Mouse (Mus musculus) CD8-positive naive resting alpha-beta T cell, adult 2 months (primary cell): ENCODE data around the gene Zfr2.
"Not testable (repeated sequence)": the region's sequence is repeated elsewhere in the genome, so short reads cannot be mapped to it uniquely, and the experiment has no call there.

Experiments used
- DNase-seq, 2 experiments: peaks; one replicate each; pipeline ENCODE4 v3.0.0; 2022; ENCODE audit warnings: low read depth in 2 of 2, low spot score in 2 of 2

Gene Zfr2

DNA sequence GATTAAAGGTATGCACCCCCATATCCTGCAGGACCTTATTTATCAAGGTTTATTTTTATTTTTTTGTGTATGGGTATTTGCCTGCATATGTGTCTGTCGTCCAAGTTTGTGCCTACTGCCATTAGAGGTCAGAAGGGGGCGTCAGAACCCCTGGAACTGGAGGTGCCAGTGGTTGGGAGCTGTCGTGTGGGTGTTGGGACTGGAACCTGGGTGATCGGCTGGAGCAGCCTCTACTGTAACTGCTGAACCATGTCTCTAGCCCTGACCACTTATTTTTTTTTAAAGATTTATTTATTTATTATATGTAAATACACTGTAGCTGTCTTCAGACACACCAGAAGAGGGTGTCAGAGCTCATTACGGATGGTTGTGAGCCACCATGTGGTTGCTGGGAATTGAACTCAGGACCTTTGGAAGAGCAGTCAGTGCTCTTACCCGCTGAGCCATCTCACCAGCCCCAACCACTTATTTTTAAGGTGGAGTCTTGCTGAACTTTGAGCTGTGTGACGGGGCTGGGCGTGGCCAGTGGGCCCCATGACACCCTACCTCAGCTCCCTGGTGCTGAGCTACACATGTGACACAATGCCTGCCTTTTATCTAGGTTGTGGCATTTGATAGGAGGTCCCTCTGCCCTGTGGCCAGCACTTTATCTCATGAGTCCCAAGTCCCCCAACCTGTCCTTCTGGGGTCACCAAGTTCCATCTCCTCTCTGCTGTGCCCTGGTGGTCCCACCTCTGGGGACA lies 29.8 kb upstream of the Zfr2 start:
- DNase-seq, result no peak

DNA sequence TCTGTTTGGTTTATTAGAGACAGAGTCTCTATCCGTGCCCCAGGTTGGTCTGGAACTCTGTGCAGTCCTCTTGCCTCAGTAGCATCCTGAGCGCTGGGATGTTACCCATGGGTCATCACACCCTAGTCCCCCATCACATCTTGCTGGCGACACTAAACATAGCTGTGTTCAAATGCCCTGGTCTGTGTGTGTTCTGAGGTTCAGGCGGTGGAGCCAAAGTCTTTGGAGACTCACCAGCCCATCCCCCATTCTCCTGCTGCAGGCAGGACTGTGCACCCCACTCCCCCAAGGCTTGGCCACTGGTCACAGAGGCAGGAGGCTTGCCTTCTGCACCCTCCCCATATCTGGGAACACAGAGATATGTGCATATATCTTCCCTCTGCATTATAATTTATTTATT lies 28.8 kb upstream of the Zfr2 start:
- no peak for DNase-seq

DNA sequence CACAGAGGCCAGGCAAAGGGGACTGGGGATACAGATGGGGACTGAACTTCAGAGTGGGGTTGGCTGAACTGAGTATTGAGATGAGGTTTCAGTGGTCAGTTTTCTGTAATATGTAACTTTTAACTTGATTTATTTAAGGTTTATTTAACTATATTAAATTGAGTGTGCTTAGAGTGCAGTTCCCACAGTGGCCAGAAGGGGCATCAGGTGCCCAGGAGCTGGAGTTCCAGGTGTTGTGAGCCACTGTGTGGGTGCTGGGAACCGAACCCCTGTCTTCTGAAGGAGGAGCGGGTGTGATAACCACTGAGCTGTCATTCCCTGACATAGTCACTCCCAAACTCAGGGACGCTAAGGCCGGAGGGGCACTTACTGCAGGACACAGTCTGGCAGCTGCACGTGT lies 22.8 kb upstream of the Zfr2 start:
- DNase-seq, result no peak

DNA sequence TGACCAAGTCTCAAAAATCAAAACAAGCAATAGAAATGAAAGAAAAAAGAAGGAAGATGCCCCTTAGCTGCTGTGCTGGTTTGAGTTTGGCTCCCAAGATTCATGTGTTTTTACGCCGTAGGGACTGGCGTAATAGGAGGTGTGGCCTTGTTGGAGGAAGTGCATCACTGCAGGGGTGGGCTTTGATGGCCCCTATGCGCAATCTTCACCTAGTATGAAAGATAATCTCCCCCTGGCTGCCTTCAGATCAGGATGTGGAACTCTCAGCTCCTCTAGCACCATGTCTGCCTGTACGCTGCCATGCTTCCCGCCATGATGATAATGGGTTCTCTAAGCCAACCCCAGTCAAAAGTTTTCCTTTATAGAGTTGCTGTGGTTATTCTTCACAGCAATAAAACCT lies 16.7 kb upstream of the Zfr2 start:
- no peak for DNase-seq

DNA sequence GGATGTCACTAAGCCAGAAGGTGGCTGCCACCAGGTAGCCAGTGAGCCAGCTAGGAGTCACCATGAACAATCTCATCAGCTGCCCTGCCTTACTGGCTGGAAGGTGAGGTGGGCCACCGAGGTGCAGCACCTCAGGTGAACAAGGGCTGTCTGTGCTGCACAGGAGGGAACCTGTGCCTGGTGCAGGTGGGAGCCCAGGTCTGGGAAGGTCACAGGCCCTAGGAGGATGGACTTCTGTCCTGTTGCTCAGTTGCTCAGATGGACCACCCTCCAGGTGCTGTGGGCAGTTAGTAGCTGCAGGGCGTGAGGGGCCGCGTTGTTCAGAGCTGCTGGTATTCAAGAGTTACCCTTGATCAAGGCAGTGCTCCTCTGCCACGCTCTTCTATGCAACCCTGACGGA lies 16.1 kb upstream of the Zfr2 start:
- no peak for DNase-seq

DNA sequence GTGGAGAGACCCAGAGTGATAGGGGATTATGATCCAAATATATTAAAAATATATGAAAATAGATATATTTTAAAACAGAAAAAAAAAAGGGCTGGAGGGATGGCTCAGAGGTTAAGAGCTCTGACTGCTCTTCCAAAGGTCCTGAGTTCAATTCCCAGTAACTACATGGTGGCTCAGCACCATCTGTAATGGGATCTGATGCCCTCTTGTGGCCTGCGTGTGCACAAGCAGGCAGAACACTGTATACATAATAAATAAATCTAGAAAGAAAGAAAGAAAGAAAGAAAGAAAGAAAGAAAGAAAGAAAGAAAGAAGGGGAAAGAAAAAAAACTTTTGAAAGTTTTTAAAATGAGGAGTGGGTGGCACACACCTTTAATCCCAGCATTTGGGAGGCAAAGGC lies 15.7 kb upstream of the Zfr2 start:
- DNase-seq, result peak in 1 of 2 experiments; percentile 35

DNA sequence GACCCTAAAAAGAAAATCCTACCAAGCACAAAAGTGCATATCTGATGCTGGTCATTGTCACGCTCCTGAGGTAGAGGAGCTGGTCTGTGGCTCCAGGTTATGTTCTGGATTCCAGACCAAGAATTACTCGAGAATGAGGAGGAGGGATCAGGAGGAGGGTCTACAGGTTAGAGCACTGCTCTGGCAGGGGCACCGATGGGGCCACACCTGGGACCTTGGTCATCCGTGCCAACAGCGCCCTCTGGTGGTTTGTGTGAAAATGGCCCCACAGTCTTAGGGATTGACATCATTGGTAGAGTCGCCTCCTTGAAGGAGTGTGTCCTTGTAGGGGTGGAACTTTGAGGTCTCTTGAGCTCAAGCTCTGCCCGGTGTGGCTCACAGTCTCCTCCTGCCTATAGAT lies 15.0 kb upstream of the Zfr2 start:
- DNase-seq, result peak; percentile 74 to 82

DNA sequence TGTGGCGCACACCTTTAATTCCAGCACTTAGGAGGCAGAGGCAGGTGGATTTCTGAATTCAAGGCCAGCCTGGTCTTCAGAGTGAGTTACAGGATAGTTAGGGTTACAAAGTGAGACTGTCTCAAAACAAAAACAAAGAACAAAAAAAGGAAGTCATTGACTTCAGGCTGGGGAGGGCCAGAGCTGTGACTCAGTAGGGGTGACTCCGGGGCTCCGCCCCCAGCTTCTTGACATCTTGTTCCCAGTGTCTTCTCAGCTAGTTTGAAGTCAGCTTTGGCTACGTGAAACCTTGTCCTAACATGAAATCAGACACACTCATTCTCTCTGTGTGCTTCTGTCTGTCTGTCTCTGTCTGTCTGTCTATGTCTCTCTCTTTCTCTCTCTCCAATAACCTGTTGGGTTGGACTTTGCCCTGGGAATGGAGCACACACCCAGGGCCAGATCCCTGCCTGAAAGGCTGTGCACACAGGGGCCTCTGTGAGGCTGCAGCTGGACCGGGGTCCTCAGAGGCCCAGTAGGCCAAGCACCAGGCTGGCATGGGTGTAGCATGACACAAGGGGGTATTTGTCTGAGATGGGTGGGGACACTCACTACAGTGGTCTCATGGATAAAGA lies 11.4 kb upstream of the Zfr2 start:
- no peak for DNase-seq

DNA sequence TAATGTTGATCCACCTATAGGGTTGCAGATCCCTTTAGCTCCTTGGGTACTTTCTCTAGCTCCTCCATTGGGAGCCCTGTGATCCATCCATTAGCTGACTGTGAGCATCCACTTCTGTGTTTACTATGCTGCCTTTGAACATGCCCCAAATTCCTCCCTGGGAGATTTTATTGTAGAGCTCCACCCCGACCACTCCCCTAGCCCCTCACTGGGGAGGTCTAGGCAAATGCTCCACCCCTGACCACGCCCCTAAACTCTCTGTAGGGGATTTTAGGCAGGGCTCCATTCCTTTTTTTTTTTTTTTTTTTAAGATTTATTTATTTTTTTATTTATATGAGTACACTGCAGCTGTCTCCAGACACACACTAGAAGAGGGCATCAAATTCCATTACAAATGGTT lies 9.2 kb upstream of the Zfr2 start:
- DNase-seq, result not testable (repeated sequence)

DNA sequence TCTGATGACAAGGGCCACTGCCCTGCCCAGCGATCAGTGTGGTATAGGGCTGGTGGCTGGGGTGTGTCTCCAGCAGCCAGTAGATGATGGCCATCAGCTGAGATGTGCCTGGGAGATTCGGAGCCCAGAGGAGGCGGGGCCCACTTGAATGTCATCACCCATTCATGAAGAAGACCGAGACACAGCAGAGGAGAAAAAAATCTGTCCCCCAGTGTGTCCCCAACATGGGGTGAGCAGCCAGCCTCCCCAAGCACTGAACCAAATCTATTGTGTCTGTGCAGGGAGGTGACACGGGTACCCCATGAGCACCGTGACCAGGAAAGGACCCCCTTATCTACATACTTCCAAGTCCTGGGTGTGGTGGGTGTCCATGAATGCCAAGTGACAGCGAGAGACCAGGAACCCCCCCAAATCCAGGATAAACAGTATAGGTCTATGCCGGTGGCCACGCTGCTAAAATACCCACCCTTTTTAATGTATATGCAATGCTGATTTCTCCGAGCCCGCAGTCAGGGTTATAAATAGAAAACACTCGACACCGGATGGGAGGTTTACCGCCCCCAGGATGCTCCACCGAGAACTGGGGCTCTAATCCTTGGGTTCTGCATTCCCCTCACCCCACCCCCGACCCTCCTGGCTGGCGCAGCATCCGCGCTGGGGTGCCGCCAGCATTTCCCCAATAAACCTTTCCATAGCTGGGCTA lies 3.1 kb upstream of the Zfr2 start:
- no peak for DNase-seq

DNA sequence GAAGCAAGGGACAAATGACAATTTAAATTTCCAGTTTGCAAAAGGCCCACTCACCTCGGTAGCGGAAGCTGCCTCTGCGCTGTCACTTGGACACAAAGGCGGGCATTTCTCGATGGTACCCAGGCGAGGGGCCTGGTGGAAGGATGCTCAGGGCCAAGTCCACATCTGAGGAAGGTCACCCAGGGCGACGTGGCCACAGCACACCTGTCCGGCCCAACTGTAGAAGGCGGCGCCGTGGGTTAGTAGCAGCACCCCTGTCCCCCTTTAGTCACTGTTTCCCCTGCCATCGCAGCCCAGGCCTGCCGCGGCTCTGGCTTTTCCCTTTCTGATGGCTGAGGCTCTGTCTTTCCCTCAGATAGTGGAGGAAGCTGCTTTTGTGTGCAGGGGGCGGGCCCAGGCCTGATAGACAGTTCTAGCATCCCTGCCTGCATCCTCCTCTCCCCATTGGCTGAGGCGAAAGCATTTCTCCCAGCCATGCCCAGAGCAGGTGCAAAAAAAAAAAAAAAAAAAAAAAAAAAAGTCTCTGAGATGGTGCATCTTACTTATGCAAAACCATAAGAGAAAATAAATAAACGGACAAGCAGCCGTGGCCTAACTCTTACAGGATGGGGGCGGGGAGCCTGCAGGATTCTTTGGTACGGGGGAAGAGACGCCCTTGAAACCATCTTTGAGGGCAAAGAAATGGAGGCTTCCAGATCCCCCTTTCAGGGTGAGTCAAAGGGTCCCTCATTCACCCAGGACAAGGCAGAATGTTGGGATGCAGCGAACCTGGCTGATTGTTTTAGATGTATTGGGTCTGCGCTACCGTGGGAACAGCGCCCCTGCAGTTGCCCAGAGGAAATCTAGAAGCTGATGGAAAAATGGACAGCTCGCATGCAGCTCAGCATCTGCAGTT lies 2.3 kb upstream of the Zfr2 start, which contains the start of gene Atcay:
Gene Atcay (minus strand): TSS at position 396 of the 895 bp plus-strand sequence.
- no peak for DNase-seq

DNA sequence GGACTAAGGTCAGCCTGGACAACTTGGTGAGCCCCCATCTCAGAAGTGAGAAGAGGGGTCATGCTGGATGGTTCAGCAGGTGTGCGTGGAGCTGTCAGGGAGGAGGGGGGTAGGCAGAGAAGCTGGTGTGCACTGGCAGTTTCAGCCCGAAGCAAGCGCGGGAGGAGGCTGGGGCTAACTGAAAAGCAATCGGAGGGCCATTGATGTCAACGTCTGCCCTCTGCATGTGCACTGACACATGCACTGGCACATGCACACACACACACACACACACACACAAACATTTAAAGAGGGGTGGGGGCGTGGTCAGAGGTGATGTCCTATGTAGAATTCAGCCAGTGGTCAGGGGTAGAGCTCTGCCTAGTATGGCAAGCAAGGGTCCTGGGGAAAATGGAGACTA lies 1.5 kb upstream of the Zfr2 start:
- no peak for DNase-seq

DNA sequence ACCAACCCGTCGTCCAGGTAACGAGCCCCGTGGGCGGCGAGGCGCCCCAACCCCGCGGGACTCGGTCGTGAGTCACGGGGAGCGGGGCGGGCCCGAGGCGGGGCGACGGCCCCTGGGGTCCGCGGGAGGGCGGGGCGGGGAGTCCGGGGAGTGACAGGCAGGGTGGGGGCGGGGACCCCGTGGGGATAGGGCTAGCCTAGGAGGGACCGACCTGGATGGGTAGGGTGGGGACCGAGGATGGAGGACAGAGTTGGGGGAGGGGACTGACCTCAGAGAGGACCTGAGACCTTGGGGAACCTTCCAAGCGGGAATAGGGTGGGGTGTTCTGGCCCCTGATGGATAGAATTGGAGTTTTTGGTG lies 251 bp downstream of the Zfr2 start:
- DNase-seq, result no peak

DNA sequence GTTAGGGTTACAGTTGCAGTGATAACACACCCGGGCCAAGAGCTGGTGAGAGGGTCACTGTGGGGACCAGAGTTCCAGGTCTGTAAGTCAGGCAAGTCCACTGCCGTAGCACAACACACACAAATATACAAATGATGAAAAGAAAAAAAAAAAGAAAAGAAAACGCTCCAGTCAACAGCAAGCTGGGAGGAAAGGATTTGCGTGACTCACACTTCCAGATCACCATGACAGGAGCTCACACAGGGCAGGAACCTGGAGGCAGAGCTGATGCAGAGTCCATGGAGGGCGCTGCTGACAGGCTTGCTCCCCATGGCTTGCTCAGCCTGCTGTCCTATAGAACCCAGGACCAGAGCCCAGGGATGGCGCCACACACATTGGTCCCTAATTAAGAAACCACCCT lies 1.3 kb downstream of the Zfr2 start:
- DNase-seq, result no peak

DNA sequence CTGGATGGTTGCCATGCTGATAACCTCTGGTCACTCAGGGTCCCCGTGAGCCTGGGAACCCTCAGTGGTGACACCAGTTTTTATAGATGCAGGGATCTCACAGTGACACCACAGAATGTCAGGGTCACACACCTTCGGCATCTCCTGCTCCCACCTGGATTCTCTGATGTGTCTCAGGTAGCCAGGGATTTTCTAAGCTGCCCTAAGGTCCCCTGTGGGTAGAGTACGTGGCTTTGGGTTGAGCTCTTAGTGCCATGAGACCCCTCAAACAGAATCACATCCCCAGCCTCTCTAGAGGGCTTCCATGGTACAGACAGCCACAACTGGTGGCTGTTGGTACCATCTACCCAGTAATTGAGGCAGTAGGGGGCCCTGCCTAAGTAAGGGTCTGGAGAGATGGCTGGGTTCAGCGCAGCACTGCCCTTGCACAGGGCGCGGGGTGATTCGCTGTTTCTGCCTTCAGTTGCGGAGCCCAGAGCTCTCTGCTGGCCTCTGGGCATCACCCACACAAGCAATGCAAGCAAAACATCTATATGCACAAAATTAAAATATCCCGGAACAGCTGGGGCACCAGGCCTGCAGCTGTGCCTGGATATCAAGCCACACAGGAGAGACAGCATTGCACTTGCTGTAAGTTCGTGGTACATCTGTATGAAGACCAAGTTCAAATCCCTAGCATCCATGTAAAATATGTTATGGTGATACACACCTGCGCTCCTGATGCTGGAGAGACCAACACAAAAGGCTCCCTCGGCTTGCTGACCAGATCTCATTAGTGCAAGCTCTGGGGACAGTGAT lies 3.7 kb downstream of the Zfr2 start:
- no peak for DNase-seq

DNA sequence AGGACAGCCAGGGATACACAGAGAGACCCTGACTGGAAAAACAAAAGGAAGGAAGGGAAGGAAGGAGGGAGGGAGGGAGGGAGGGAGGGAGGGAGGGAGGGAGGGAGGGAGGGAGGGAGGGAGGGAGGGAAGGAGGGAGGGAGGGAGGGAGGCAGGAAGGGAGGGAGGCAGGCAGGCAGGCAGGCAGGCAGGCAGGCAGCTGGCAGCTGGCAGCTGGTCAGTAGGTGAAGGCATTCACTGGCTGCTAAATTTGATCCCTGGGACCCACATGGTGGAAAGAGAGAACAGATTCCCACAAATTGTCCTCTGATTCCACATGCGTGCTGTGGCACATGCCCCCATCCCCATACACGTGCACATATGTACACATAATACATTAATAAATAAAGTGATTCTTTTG lies 5.7 kb downstream of the Zfr2 start:
- DNase-seq, result no peak

DNA sequence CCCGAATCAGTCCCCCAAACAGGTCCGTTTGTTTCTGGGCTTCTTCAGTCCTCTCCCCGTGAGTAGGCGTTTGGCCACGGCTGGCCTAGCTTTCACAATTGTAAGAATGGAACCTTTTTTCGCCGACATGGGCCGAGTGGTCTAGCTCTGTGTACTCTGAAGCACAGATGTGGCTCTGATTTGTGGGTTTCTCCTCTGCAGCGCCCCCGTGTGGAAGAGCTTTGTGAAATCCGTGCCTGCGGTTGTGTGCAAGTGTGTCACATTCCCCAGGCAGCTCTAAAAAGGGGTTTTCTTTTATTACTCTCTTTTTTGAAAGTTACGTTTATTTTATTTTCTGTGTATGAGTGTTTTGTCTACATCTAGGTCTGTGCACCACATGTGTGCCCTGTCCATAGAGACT lies 7.9 kb downstream of the Zfr2 start:
- peak; percentile 46 to 66 for DNase-seq

DNA sequence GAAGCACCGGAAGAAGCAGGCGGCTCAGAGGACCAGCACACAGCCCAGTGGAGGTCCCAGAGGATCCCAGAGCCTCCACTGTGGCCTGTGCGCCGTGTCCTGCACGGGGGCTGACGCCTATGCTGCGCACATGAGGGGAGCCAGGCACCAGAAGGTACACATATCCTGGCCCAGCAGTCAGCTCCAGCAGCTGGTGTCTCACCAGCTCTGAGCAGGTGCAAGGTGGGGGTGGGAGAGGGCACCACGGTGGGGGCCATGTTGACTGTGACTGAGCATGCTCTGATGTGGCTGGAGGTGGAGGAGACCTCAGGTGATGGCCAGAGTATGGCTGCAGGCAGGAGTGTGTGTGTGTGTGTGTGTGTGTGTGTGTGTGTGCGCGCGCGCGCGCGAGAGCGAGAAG lies 9.1 kb downstream of the Zfr2 start:
- DNase-seq, result no peak

DNA sequence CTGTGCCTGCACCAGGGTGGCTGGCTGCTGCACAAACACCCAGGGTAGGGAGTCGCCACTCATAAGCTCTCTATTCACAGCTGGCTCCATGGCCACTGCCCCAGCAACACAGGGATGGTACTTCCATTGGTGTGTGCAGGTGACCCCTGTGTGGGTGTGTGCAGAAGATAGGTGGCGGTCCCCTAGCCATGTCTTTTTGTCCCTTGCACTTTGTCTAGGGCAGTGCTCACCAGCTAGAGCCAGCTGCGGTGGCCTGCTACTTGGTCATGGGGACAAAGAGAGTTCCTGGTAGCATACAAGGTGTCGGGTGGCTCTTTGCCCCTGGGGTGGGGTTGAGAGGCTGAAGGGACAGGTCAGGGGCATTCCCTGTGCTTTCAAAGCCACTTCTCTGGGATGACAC lies 11.2 kb downstream of the Zfr2 start:
- DNase-seq, result no peak

DNA sequence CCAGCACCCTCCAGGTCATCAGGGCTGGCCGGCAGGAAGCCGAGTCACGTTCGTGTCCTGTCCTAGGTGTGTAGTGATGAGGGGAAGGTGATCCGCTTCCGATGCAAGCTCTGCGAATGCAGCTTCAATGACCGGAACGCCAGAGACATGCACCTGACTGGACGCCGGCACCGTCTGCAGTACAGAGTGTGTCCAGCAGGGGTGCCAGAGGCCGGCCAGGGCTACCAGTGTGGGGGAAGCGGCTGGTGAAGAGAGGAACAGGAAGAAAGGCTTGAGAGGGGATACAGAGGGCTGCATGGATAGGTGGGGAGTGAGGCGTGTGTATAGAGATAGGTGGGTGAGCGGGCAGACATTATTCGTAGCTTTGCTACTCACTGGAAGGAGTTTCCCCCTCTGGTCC lies 11.6 kb downstream of the Zfr2 start:
- DNase-seq, result peak; percentile 73 to 79

DNA sequence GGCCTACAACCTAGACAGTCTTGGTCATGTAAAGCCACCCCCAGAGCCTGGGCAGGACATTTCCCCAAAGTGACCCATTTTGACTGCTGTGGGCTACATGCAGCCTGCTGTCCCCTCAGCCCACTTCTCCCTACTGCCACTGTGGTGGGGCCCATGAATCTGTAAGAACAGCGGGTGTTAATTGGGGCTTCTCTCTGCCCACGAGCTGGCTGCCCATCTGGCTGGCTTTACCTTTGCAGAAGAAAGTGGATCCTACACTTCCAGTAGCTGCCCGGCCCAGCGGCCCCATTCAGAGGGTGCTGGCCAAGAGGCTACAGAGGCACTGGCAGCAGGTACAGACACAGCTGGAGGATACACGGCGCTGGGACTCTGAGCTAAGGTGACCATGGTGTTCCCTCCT lies 12.2 kb downstream of the Zfr2 start:
- DNase-seq, result no peak
